Mouse (Mus musculus) ovary, postnatal 10 days (tissue): Measurements from ENCODE around the gene Fez2.

Experiments used
- DNase-seq: peaks from one replicate; pipeline ENCODE4 v3.0.0; 2022; ENCODE audit warnings: low spot score

Gene Fez2

DNA sequence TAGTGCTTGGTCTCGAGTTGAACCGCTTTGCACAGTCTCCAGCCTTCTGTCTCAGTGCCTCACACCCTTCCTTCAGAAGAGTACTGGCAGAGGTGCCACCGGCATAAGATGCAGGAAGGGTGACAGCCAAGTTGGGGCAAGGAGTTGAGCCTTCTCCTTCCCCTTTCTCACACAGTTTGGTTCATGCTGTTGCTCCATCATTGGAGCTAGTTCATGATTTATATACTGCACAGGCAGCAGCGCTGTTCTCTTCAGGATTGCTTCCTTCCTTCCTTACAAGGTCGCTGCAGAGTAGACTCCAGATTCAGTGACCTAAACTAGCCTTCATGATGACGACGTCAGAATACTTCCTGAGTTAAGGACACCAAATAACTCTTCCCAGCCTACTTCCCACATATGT, 51.9 kb downstream of the Fez2 start:
- no peak for DNase-seq

GRCm38 (mm10) chr17:78364555-78365302, 53.2 kb downstream of the Fez2 start:
- DNase-seq: no peak

DNA sequence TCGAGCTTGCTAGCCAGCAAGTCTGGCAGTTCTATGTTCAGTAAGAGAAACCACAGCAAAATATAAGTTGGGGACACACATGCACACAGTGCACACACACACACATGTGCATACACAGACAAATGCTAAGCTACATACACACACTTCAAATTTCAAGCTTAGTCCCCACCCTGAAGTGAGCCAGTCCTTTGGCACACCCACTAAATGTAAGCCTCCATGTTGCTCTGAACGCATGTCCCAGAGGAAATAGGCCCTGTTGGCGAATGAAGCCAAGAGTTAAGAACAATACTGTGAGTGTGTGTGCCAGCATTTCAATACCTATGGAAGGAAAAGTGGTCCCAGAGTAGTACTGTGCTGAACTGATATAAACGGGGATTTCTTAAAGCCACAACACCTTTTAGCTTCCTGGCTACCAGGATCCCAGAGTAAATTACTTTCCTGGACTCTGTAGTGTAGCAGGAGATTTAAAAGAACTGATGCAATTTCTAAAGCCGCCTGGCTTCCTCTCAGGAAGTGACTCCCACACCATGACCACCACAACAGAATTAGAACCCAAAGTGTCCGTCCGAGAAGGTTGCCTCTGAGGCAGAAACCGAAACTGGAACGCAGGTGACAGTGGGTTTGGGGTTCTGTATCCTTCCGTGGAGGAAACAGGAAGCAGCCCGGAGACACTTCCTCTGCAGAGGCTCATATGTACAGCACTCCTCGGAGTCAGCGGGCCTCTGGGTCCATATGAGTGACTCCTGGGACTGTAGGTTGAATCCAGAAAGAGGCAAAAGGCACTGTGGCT, 55.8 kb downstream of the Fez2 start:
- no peak for DNase-seq

- no peak for DNase-seq
These were observed 59.7 kb downstream of the Fez2 start for GRCm38 (mm10) chr17:78358251-78358726.

GRCm38 (mm10) chr17:78357753-78358152, 60.2 kb downstream of the Fez2 start:
- no peak for DNase-seq

DNA sequence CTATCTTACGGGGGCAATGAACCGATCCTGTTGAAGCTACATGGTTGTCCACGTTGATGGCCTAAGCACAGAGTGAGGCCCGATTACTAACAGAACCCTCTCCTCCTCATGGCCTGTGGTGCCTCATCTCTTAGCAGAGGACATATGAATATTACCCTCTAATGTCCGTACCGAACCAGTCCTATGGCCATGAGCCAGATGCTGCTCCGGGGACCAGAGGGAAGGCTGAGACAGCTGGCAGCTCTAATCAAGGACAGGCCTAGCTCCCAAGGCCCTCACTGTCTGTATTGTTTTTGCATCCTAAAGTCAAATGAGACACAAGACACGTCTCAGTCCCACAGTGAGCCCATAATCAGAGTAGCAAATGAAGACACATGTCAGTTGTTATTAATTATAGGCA, 62.3 kb downstream of the Fez2 start:
- no peak for DNase-seq

- DNase-seq: no peak
These were observed 63.1 kb downstream of the Fez2 start for GRCm38 (mm10) chr17:78354871-78355270.

GRCm38 (mm10) chr17:78354411-78354810, 63.5 kb downstream of the Fez2 start:
- no peak for DNase-seq

DNA sequence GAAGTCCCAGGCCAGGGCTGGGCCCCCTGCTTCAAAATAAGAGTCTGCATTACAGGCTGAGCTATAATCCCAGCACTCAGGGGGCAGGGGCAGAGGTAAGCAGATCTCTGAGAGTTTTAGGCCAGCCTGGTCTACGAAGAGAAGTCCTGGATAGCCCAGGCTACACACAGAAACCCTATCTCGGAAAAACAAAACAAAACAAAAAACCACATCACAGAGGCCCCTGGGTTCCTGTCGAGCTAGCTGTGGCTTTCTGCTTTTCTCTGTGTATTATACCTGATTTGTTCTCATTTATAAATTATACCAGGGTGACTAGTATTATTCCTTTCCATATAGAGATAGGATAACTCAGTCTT, 65.5 kb downstream of the Fez2 start:
- DNase-seq: no peak

DNA sequence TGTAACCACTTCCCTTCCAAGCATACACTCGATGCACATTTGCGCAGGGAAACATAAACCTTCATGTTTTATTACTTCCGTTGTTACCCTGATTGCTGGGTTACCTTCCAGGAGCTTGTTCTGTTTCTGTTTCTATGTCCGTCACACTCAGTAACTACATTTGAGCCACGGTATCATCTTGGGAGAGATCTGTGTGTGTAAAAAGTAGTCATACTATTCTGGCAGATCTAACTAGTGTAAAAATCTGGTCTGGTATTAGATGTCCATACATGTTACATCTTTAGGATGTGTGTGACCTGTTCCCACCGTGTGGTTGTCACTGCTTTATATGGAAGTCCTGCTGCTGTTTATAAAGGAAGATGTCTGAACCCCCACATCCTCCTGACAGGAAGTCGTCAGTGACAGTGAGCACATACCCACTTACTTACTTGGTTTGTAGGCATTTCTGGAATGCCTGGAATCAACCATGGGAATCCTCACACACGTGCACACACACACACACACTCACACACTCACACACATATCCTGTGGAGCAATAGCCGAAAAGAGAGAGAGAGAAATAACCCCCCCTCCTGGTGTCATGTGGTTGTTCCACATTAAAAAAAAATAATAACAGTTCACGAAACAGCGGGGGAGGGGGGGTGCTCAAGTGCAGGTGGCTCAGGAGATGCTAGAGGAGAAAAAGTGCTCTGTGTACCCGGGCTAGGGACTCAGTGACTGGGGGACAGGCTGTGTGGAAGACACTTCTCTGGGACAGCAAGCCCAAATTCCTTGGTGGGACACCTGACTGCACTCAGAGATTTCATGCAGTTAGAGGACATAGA, 66.1 kb downstream of the Fez2 start:
- DNase-seq: no peak

DNA sequence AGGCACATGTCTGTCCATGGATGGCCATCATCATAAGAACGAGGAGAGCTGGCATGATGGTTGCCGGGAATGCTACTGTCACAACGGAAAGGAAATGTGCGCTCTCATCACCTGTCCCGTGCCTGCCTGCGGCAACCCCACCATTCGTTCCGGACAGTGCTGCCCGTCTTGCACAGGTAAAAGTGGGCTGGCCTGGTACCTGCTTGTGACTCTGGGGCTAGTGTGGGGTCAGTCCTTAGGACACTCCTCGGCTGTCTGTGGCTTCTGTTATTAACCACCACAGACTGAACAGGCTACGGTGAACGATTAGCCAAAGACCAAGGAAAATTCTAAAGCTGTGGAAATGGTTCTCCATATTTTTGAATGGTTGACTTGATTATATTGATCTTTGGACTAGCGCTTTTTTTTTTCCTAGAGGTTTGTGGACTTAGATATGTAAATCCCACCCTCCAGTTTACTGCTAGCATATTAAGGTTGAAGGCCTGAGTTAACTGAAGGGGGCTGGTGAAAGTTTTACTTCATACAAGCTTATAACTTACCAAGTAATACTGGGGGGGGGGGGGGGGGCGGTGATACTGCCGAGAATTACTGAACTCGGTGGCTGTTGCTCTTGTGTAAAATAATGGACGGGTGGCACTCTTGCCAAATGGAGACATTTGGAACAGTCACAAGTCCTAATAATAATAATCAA, 70.7 kb downstream of the Fez2 start:
- DNase-seq: no peak

- no peak for DNase-seq
These were observed 74.3 kb downstream of the Fez2 start for GRCm38 (mm10) chr17:78343688-78344087.

DNA sequence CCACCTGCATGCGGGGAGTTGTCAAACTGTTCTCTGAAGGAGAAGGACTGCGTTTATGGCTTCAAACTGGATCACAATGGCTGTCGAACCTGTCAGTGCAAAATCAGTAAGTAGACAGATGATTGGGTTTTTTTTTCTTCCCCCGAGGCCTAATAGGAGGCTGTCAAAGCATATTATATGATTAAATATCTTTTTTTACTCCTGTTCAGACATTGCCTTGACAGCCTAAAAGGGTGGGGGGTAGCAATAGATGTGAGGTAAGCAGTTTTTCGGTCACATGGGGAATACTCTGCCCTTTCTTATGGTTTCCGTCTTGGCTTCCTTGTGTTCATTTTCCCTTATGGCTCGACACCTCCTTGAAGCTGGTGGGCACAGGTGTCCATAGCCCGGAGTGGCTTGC, 82.7 kb downstream of the Fez2 start:
- DNase-seq: no peak

GRCm38 (mm10) chr17:78333275-78333674, 84.7 kb downstream of the Fez2 start:
- no peak for DNase-seq

GRCm38 (mm10) chr17:78331438-78331837, 86.5 kb downstream of the Fez2 start:
- no peak for DNase-seq

DNA sequence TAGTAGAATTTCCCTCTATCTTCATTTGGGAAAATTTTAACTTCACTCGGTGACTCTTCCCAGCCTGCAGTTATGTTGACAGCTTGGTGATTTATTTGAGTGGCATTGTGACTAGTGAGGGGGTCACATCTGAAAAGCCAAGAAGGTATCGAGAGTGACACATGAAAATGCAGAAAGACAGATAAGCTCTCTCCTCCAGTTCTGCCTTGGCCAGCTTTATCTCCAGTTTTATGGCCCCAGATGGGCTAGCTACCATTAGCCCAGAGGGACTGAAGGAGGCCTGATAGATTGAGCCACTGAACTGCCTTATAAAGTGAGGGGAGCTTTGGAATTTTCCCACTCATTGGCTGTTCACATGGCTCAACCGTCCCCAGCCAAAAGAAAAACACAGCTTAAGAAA, 89.7 kb downstream of the Fez2 start:
- no peak for DNase-seq

GRCm38 (mm10) chr17:78327187-78327586, 90.8 kb downstream of the Fez2 start:
- DNase-seq: no peak

GRCm38 (mm10) chr17:78326381-78326780, 91.6 kb downstream of the Fez2 start:
- DNase-seq: no peak

GRCm38 (mm10) chr17:78325761-78326332, 92.1 kb downstream of the Fez2 start:
- no peak for DNase-seq

DNA sequence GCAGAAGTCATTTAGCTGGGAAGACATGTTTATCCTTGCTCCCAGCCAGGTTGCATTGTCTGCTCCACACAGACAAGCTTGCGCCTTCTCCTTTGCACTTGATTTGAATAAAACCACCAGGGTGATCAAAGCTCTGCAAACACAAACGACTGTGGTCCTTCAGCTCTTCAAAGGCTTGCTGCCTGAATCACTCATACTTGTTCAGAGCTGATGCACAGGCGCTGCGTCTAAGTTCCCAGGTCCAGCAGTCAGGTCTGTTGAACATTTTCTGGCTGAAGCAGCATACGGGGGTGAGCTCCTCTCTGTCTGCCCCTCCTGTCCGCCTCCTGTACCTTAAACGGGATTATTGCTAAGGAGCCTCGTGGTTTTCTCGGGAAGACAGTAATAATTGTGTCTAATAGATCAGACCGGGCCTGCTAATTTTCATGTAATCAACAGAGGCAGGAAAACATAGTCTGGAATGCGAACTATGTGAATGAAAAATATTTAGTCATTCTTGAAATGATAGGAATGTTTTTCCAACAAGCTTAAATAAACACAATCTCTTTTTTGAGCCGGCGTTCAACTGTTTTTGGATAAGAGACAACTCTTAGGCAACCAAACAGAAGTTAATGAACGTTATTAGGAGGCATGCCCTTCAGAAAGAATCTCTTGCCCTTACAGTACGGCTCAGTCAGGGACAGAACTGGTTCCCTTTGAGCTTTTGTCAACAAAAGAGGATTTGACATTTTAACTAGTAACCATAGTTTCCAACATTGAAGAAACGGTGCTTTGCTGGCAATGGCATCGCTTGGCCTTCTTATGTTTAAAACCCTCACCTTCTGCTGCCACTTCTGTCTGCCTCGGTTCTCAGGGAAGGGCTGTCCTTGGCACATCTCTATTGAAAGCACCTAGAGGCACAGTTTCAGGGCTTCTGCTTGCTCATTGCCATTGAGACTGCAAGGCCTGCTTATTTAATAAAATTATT, 95.3 kb downstream of the Fez2 start:
- no peak for DNase-seq
